Mouse (Mus musculus) layer of hippocampus, adult 9-10 months (tissue): ENCODE data around the gene Col9a1.

Experiments used
- DNase-seq: peaks from one replicate; pipeline ENCODE4 v3.0.0; 2022; ENCODE audit warnings: low spot score

Gene Col9a1

GRCm38 (mm10) chr1:24177224-24177851 is at the start of gene Col9a1:
TSS of gene Col9a1 (plus strand) at chr1:24177610.
- no peak for DNase-seq

- no peak for DNase-seq
These were observed 49.5 kb upstream of the Col9a1 start for GRCm38 (mm10) chr1:24127866-24128265.

- no peak for DNase-seq
These were observed 43.6 kb upstream of the Col9a1 start for GRCm38 (mm10) chr1:24133853-24134252.

- no peak for DNase-seq
These were observed 42.6 kb upstream of the Col9a1 start for GRCm38 (mm10) chr1:24134792-24135191.

- peak; percentile 41 for DNase-seq
These were observed 40.3 kb upstream of the Col9a1 start for GRCm38 (mm10) chr1:24137133-24137532.

- no peak for DNase-seq
These were observed 36.9 kb upstream of the Col9a1 start for GRCm38 (mm10) chr1:24140555-24140954.

GRCm38 (mm10) chr1:24143504-24143903 is 33.9 kb upstream of the Col9a1 start:
- DNase-seq: no peak

- DNase-seq: no peak
These were observed 19.7 kb upstream of the Col9a1 start for GRCm38 (mm10) chr1:24157751-24158150.

- no peak for DNase-seq
These were observed 8.0 kb upstream of the Col9a1 start for GRCm38 (mm10) chr1:24169410-24169809.

GRCm38 (mm10) chr1:24171205-24171866 is 6.1 kb upstream of the Col9a1 start:
- peak; percentile 67 for DNase-seq

- no peak for DNase-seq
These were observed 5.5 kb upstream of the Col9a1 start for GRCm38 (mm10) chr1:24171898-24172297.

- DNase-seq: no peak
These were observed 4.8 kb upstream of the Col9a1 start for GRCm38 (mm10) chr1:24172656-24173055.

- DNase-seq: no peak
These were observed 1.6 kb upstream of the Col9a1 start for GRCm38 (mm10) chr1:24175761-24176160.

- no peak for DNase-seq
These were observed 2.4 kb downstream of the Col9a1 start for GRCm38 (mm10) chr1:24179856-24180255.

- DNase-seq: no peak
These were observed 7.6 kb downstream of the Col9a1 start for GRCm38 (mm10) chr1:24184981-24185380.

- no peak for DNase-seq
These were observed 9.6 kb downstream of the Col9a1 start for GRCm38 (mm10) chr1:24186964-24187363.

GRCm38 (mm10) chr1:24191668-24192067 is 14.3 kb downstream of the Col9a1 start:
- no peak for DNase-seq

GRCm38 (mm10) chr1:24194111-24194510 is 16.7 kb downstream of the Col9a1 start:
- no peak for DNase-seq

GRCm38 (mm10) chr1:24195070-24195840 is 17.8 kb downstream of the Col9a1 start:
- DNase-seq: no peak

GRCm38 (mm10) chr1:24195951-24196517 is 18.6 kb downstream of the Col9a1 start:
- DNase-seq: no peak

- no peak for DNase-seq
These were observed 34.4 kb downstream of the Col9a1 start for GRCm38 (mm10) chr1:24211621-24212385.

GRCm38 (mm10) chr1:24219041-24219440 is 41.6 kb downstream of the Col9a1 start:
- DNase-seq: no peak
